Mouse (Mus musculus) intestine, embryonic 16.5 days (tissue): ENCODE results near the gene Bcl2l12. TPM values are rescaled to one million over a fixed set of nuclear protein-coding genes. Genes with fewer than 3 reads are reported as not detected.

Source experiments
- ATAC-seq: fragments of 200-750 bp; cut with Nextera tagmentation; 2 replicates; pipeline ENCODE4 v1.8.0; 2017; ENCODE audit warnings: moderate TSS enrichment, moderate library complexity
- H3K27ac ChIP-seq: fragments of 300-500 bp; sonication (generic); 2 replicates; pipeline ENCODE4 v1.5.1; 2014; ENCODE audit warnings: mild to moderate bottlenecking, low read length
- H3K27me3 ChIP-seq: fragments of 300-500 bp; sonication (generic); replicated peaks from 2 replicates; pipeline ENCODE4 v1.6.1; 2014; ENCODE audit warnings: low read length, control low read depth, mixed read lengths; ENCODE audit not compliant: control insufficient read depth, insufficient read depth
- H3K36me3 ChIP-seq: fragments of 300-500 bp; sonication (generic); 2 replicates; pipeline ENCODE4 v1.6.1; 2014; ENCODE audit warnings: low read length, control low read depth; ENCODE audit not compliant: control insufficient read depth, insufficient read depth
- H3K4me1 ChIP-seq: fragments of 300-500 bp; sonication (generic); 2 replicates; pipeline ENCODE4 v1.6.1; 2014; ENCODE audit warnings: low read length, control low read depth, mixed read lengths; ENCODE audit not compliant: control insufficient read depth, insufficient read depth
- H3K4me2 ChIP-seq: fragments of 300-500 bp; sonication (generic); 2 replicates; pipeline ENCODE4 v1.6.1; 2014; ENCODE audit warnings: low read depth, low read length, control low read depth
- H3K4me3 ChIP-seq: fragments of 300-500 bp; sonication (generic); 2 replicates; pipeline ENCODE4 v1.5.1; 2014; ENCODE audit warnings: mild to moderate bottlenecking, low read length
- H3K9ac ChIP-seq: fragments of 300-500 bp; sonication (generic); 2 replicates; pipeline ENCODE4 v1.6.1; 2014; ENCODE audit warnings: low read depth, low read length
- H3K9me3 ChIP-seq: fragments of 300-500 bp; sonication (generic); 2 replicates; pipeline ENCODE4 v1.6.1; 2016; ENCODE audit warnings: low read length, control low read depth; ENCODE audit not compliant: control insufficient read depth
- WGBS: fragments of 180-500 bp; shearing (Covaris S2); extraction: QIAGEN DNeasy Blood & Tissue Kit; methylation state at CpG from one replicate; pipeline ENCODE4 v1.1.7; 2014; 5-methylcytosine and 5-hydroxymethylcytosine counted together
- microRNA-seq: library from miRNA; unstranded; fragments of <30 nt; microRNA quantifications from one replicate; pipeline ENCODE4, GENCODE M21; 2016
- polyA plus RNA-seq: library from polyadenylated mRNA; unstranded; fragments of >200 nt; fragmentation: Nextera tagmentation; extraction: Ambion mirVana; gene quantifications from 2 replicates; pipeline ENCODE4 v1.2.1, GENCODE M21; 2015

Bcl2l12 gene
- polyA plus RNA-seq, 1 experiment from 2014 or later = 36.9 TPM

- peak overlapping the region; percentile 68 for H3K9ac ChIP-seq
- H3K4me3 ChIP-seq = peak overlapping the region; percentile 56
- no peaks in the 10 kb centered on the region for H3K9me3 ChIP-seq
- no peaks in the 10 kb centered on the region for H3K36me3 ChIP-seq
- under 1% methylated on average over 10 of the region's 10 CpGs for WGBS
- peaks cover 19% of the 10 kb centered on the region for H3K27me3 ChIP-seq
- ATAC-seq = peak; percentile 89
- H3K27ac ChIP-seq = no peak overlapping the region
- peak overlapping the region; percentile 82 for H3K4me2 ChIP-seq
- peaks cover 5% of the 10 kb centered on the region for H3K4me1 ChIP-seq
These were observed 46.6 kb downstream of the Bcl2l12 start for GRCm38 (mm10) chr7:44951960-44952359.

- H3K9me3 ChIP-seq = no peaks in the 10 kb centered on the region
- no peak overlapping the region for H3K27ac ChIP-seq
- peaks cover 19% of the 10 kb centered on the region for H3K27me3 ChIP-seq
- peaks cover 5% of the 10 kb centered on the region for H3K4me1 ChIP-seq
- H3K4me2 ChIP-seq = no peak overlapping the region
- no peak overlapping the region for H3K4me3 ChIP-seq
- WGBS = 78% methylated on average over 6 of the region's 6 CpGs
- H3K9ac ChIP-seq = no peak overlapping the region
- no peaks in the 10 kb centered on the region for H3K36me3 ChIP-seq
- no peak for ATAC-seq
These were observed 48.6 kb downstream of the Bcl2l12 start for GRCm38 (mm10) chr7:44949922-44950321.

- 76% methylated on average over 7 of the region's 7 CpGs for WGBS
- H3K4me2 ChIP-seq = no peak within 1 kb of the TSS
- no peaks in the 10 kb centered on the region for H3K36me3 ChIP-seq
- H3K27me3 ChIP-seq = no peaks in the 10 kb centered on the region
- H3K4me3 ChIP-seq = no peak within 1 kb of the TSS
- H3K27ac ChIP-seq = no peak within 1 kb of the TSS
- H3K4me1 ChIP-seq = no peaks in the 10 kb centered on the region
- H3K9ac ChIP-seq = no peak within 1 kb of the TSS
- no peaks in the 10 kb centered on the region for H3K9me3 ChIP-seq
- no peak for ATAC-seq
These were observed 55.6 kb downstream of the Bcl2l12 start, which contains the start of gene Tsks for GRCm38 (mm10) chr7:44942904-44943303. Gene Tsks (plus strand): TSS chr7:44943204.

Small RNAs within 50 kb of the gene (microRNA-seq; reads per million reads assigned to microRNA genes)
- not detected for gene Mir7054

Other genes starting within 250 kb of the Bcl2l12 start
- 1.8 and 2.0 TPM in 2 replicates for gene Zfp473, start 247.7 kb downstream of the Bcl2l12 start, polyA plus RNA-seq
- gene Nup62, start 182.6 kb downstream of the Bcl2l12 start, polyA plus RNA-seq = 78.7 and 87.8 TPM in 2 replicates
- 1.5 and 1.8 TPM in 2 replicates for gene Il4i1, start 182.3 kb downstream of the Bcl2l12 start, polyA plus RNA-seq
- 4.9 and 5.5 TPM in 2 replicates for gene Atf5, start 182.1 kb downstream of the Bcl2l12 start, polyA plus RNA-seq
- 105 and 107 TPM in 2 replicates for gene Akt1s1, start 149.7 kb downstream of the Bcl2l12 start, polyA plus RNA-seq
- gene Tbc1d17, start 149.6 kb downstream of the Bcl2l12 start, polyA plus RNA-seq = 73.6 and 77.9 TPM in 2 replicates
- 26.6 and 30.6 TPM in 2 replicates for gene Pnkp, start 141.6 kb downstream of the Bcl2l12 start, polyA plus RNA-seq
- 71.8 and 159 TPM in 2 replicates for gene Ptov1, start 128.9 kb downstream of the Bcl2l12 start, polyA plus RNA-seq
- gene Med25, start 106.0 kb downstream of the Bcl2l12 start, polyA plus RNA-seq = 86.6 and 98.5 TPM in 2 replicates
- gene Fuz, start 102.6 kb downstream of the Bcl2l12 start, polyA plus RNA-seq = 18.2 and 19.4 TPM in 2 replicates
- 56.8 and 61.2 TPM in 2 replicates for gene Ap2a1, start 69.2 kb downstream of the Bcl2l12 start, polyA plus RNA-seq
- 0.28 TPM in 1 of 2 replicates, not detected in the other for gene Tsks, start 55.5 kb downstream of the Bcl2l12 start, polyA plus RNA-seq
- 14.0 and 14.2 TPM in 2 replicates for gene Cpt1c, start 23.9 kb downstream of the Bcl2l12 start, polyA plus RNA-seq
- 363 and 439 TPM in 2 replicates for gene Prmt1, start 12.1 kb downstream of the Bcl2l12 start, polyA plus RNA-seq
- gene Irf3, start 1.1 kb downstream of the Bcl2l12 start, polyA plus RNA-seq = 96.1 and 115 TPM in 2 replicates
- 20.1 and 23.2 TPM in 2 replicates for gene Scaf1, start 17.7 kb upstream of the Bcl2l12 start, polyA plus RNA-seq
- 61.4 and 62.6 TPM in 2 replicates for gene Rras, start 19.2 kb upstream of the Bcl2l12 start, polyA plus RNA-seq
- 6.3 and 6.4 TPM in 2 replicates for gene Prr12, start 54.2 kb upstream of the Bcl2l12 start, polyA plus RNA-seq
- gene Nosip, start 63.7 kb upstream of the Bcl2l12 start, polyA plus RNA-seq = 54.0 and 56.0 TPM in 2 replicates
- gene Prrg2, start 64.0 kb upstream of the Bcl2l12 start, polyA plus RNA-seq = 38.3 and 40.4 TPM in 2 replicates
- 237 and 260 TPM in 2 replicates for gene Rcn3, start 93.5 kb upstream of the Bcl2l12 start, polyA plus RNA-seq
- 334 and 458 TPM in 2 replicates for gene Fcgrt, start 105.1 kb upstream of the Bcl2l12 start, polyA plus RNA-seq
- gene Rps11, start 125.7 kb upstream of the Bcl2l12 start, polyA plus RNA-seq = 1,613 and 1,701 TPM in 2 replicates
- 1,233 and 1,311 TPM in 2 replicates for gene Rpl13a, start 130.0 kb upstream of the Bcl2l12 start, polyA plus RNA-seq
- 0.20 TPM in 1 of 2 replicates, not detected in the other for gene Gm45713, start 137.5 kb upstream of the Bcl2l12 start, polyA plus RNA-seq
- gene Flt3l, start 137.7 kb upstream of the Bcl2l12 start, polyA plus RNA-seq = 2.2 and 2.5 TPM in 2 replicates
- gene Pih1d1, start 155.6 kb upstream of the Bcl2l12 start, polyA plus RNA-seq = 90.9 and 96.5 TPM in 2 replicates
- 106 and 110 TPM in 2 replicates for gene Aldh16a1, start 155.9 kb upstream of the Bcl2l12 start, polyA plus RNA-seq
- 0.13 TPM in 1 of 2 replicates, not detected in the other for gene Slc17a7, start 165.2 kb upstream of the Bcl2l12 start, polyA plus RNA-seq
- not detected in 2 replicates for gene Gfy, start 180.9 kb upstream of the Bcl2l12 start, polyA plus RNA-seq
- gene Pth2, start 182.3 kb upstream of the Bcl2l12 start, polyA plus RNA-seq = not detected in 2 replicates
- gene Ccdc155, start 206.2 kb upstream of the Bcl2l12 start, polyA plus RNA-seq = 0.44 and 0.62 TPM in 2 replicates
- 0.86 and 1.3 TPM in 2 replicates for gene Dkkl1, start 213.4 kb upstream of the Bcl2l12 start, polyA plus RNA-seq
- gene Tead2, start 217.0 kb upstream of the Bcl2l12 start, polyA plus RNA-seq = 69.6 and 82.1 TPM in 2 replicates
- gene Cd37, start 240.4 kb upstream of the Bcl2l12 start, polyA plus RNA-seq = 4.2 and 5.0 TPM in 2 replicates
- gene Slc6a16, start 242.4 kb upstream of the Bcl2l12 start, polyA plus RNA-seq = not detected in 2 replicates